In the genomic region with DNA sequence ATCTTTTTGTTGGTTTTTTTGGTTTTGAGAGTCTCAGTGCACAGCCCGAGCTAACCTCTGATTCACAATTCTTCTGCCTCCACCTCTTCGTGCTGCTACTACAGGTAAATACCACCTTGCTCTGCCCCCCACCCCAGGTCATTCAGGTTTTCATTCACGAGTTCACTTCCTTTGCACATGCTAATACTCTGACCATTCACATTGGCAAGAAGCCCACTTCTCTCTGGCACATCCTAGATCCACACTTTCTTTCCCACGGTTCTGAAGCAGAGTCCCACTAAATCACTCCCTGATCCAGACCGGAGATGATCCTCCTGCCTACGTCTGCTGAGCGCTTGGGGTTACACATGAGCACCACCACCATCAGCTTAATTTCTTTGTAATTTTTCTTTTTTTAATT, we compare ENCODE assay signal across 9 mouse cellular contexts. TPM values are rescaled to one million over a fixed set of nuclear protein-coding genes. Genes with fewer than 3 reads are reported as not detected.
A peak's percentile ranks its signal among the peaks of the same experiment; 100 is the strongest.
DNase-seq lines count a peak whose midpoint lies in the region; ATAC-seq lines count a peak whose summit lies in the region.
"Had no signal": no experiment of that assay in that cellular context is flagged by ENCODE, and none has a peak within 500 bp of the region (broad histone marks: within the 10 kb centered on the region; RNA-seq: fewer than 3 reads in every experiment).

No protein-coding gene starts in this region.

- peak overlapping the region; percentile 79; the same call in 1 of the 2 replicates for H3K4me3 ChIP-seq in kidney, embryonic 14.5 days (ENCODE audit: low read length)
- H3K4me3 ChIP-seq in hindbrain, embryonic 11.5 days (ENCODE audit: low read depth, low read length), result peak overlapping the region; percentile 77
- peak overlapping the region; percentile 72 for H3K4me3 ChIP-seq in midbrain, embryonic 14.5 days (replicated peaks; ENCODE audit: low read depth, low read length)

- DNase-seq in kidney, postnatal 36 days, result no peak
- DNase-seq in NIH3T3 (ENCODE audit: low read depth), result peak; percentile 53
- no peak for DNase-seq in hindbrain, embryonic 11.5 days (ENCODE audit: low spot score)
- no peak for DNase-seq in midbrain, embryonic 14.5 days
- no peak for DNase-seq in adrenal gland, postnatal 14 days
- DNase-seq in T-cell, adult 2 months (ENCODE audit: low spot score), result no peak

- no peak overlapping the region for H3K27ac ChIP-seq in kidney, embryonic 14.5 days (ENCODE audit: low read depth, low read length)
- no peak overlapping the region for H3K27ac ChIP-seq in hindbrain, embryonic 11.5 days (ENCODE audit: low read depth, low read length)
- no peak overlapping the region; the same call in 1 of the 2 replicates for H3K27ac ChIP-seq in midbrain, embryonic 14.5 days (replicated peaks; ENCODE audit: low read depth, low read length)

- H3K4me1 ChIP-seq in kidney, embryonic 14.5 days (ENCODE audit: control insufficient read depth, insufficient read depth, low read length), result peaks cover 5% of the 10 kb centered on the region; the same call in 1 of the 2 replicates
- H3K4me1 ChIP-seq in hindbrain, embryonic 11.5 days (replicated peaks; ENCODE audit: control insufficient read depth, insufficient read depth, low read length), result peaks cover 4% of the 10 kb centered on the region; the same call in 1 of the 2 replicates
- H3K4me1 ChIP-seq in midbrain, embryonic 14.5 days (ENCODE audit: control insufficient read depth, insufficient read depth, low read length), result peaks cover 21% of the 10 kb centered on the region

- no peak for ATAC-seq in kidney, embryonic 14.5 days (ENCODE audit: low FRiP score, low TSS enrichment)
- no peak for ATAC-seq in hindbrain, embryonic 11.5 days (ENCODE audit: low FRiP score)
- ATAC-seq in midbrain, embryonic 14.5 days (ENCODE audit: low FRiP score, low TSS enrichment), result no peak
- ATAC-seq in frontal cortex, adult (ENCODE audit: low TSS enrichment), result no peak
- ATAC-seq: activated CD4-positive, CD25-positive, alpha-beta regulatory T cell, adult 4 months had no signal

- peak overlapping the region; percentile 67; the same call in 1 of the 2 replicates for H3K9ac ChIP-seq in kidney, embryonic 14.5 days (ENCODE audit: low read depth, low read length)
- H3K9ac ChIP-seq in hindbrain, embryonic 11.5 days (ENCODE audit: low read depth, low read length), result peak overlapping the region; percentile 90; the same call in 1 of the 2 replicates
- H3K9ac ChIP-seq in midbrain, embryonic 14.5 days (replicated peaks; ENCODE audit: low read length), result peak overlapping the region; percentile 93

- 77% methylated on average over 7 of the region's 7 CpGs for WGBS in kidney, embryonic 14.5 days
- 91% methylated on average over 7 of the region's 7 CpGs for WGBS in hindbrain, embryonic 11.5 days
- 89% methylated on average over 7 of the region's 7 CpGs for WGBS in midbrain, embryonic 14.5 days

- no peaks in the 10 kb centered on the region for H3K9me3 ChIP-seq in kidney, embryonic 14.5 days (ENCODE audit: control insufficient read depth, low read length)
- no peaks in the 10 kb centered on the region for H3K9me3 ChIP-seq in hindbrain, embryonic 11.5 days (ENCODE audit: control insufficient read depth, low read length)
- H3K9me3 ChIP-seq in midbrain, embryonic 14.5 days (ENCODE audit: control insufficient read depth, low read length), result no peaks in the 10 kb centered on the region

- peak overlapping the region; percentile 60 for H3K4me2 ChIP-seq in kidney, embryonic 14.5 days (replicated peaks; ENCODE audit: low read depth, low read length)
- peak overlapping the region; percentile 91 for H3K4me2 ChIP-seq in hindbrain, embryonic 11.5 days (replicated peaks; ENCODE audit: low read depth, low read length)
- peak overlapping the region; percentile 87 for H3K4me2 ChIP-seq in midbrain, embryonic 14.5 days (ENCODE audit: low read length)

- no peaks in the 10 kb centered on the region for H3K27me3 ChIP-seq in kidney, embryonic 14.5 days (ENCODE audit: control insufficient read depth, insufficient read depth, low read length)
- no peaks in the 10 kb centered on the region for H3K27me3 ChIP-seq in hindbrain, embryonic 11.5 days (ENCODE audit: control insufficient read depth, insufficient read depth, low read length)
- H3K27me3 ChIP-seq in midbrain, embryonic 14.5 days (ENCODE audit: control insufficient read depth, insufficient read depth, low read length), result no peaks in the 10 kb centered on the region

- H3K36me3 ChIP-seq in kidney, embryonic 14.5 days (ENCODE audit: control insufficient read depth, insufficient read depth, low read length), result peaks cover 32% of the 10 kb centered on the region
- H3K36me3 ChIP-seq in hindbrain, embryonic 11.5 days (ENCODE audit: control insufficient read depth, insufficient read depth, low read length), result no peaks in the 10 kb centered on the region
- H3K36me3 ChIP-seq in midbrain, embryonic 14.5 days (ENCODE audit: control insufficient read depth, insufficient read depth, low read length), result peaks cover 30% of the 10 kb centered on the region

RNA-seq across cellular contexts. Expression of a gene that starts 1.2 kb away (rescaled TPM):
- 122 and 138 TPM in 2 replicates for polyA plus RNA-seq in kidney, embryonic 14.5 days (2014; fragmentation: Nextera tagmentation; extraction: Ambion mirVana)
- 90.2 and 97.2 TPM in 2 replicates for polyA plus RNA-seq in hindbrain, embryonic 11.5 days (2014; fragmentation: Nextera tagmentation; extraction: Ambion mirVana)
- 152 and 163 TPM in 2 replicates for polyA plus RNA-seq in midbrain, embryonic 14.5 days (2014; fragmentation: Nextera tagmentation; extraction: Ambion mirVana)
- total RNA-seq in adrenal gland, postnatal 14 days (2021), result 81.5 and 85.9 TPM in 2 replicates

RNA-seq across cellular contexts. Expression of a gene that starts 1.3 kb away (rescaled TPM):
- 13.2 and 16.6 TPM in 2 replicates for polyA plus RNA-seq in kidney, embryonic 14.5 days (2014; fragmentation: Nextera tagmentation; extraction: Ambion mirVana)
- polyA plus RNA-seq in hindbrain, embryonic 11.5 days (2014; fragmentation: Nextera tagmentation; extraction: Ambion mirVana), result 13.5 and 20.6 TPM in 2 replicates
- polyA plus RNA-seq in midbrain, embryonic 14.5 days (2014; fragmentation: Nextera tagmentation; extraction: Ambion mirVana), result 26.8 and 28.6 TPM in 2 replicates
- 7.8 and 10.9 TPM in 2 replicates for total RNA-seq in adrenal gland, postnatal 14 days (2021)

RNA-seq across cellular contexts. Expression of a gene that starts 27.3 kb away (rescaled TPM):
- 64.9 and 78.9 TPM in 2 replicates for polyA plus RNA-seq in kidney, embryonic 14.5 days (2014; fragmentation: Nextera tagmentation; extraction: Ambion mirVana)
- 57.3 and 59.1 TPM in 2 replicates for polyA plus RNA-seq in hindbrain, embryonic 11.5 days (2014; fragmentation: Nextera tagmentation; extraction: Ambion mirVana)
- polyA plus RNA-seq in midbrain, embryonic 14.5 days (2014; fragmentation: Nextera tagmentation; extraction: Ambion mirVana), result 27.9 and 32.5 TPM in 2 replicates
- total RNA-seq in adrenal gland, postnatal 14 days (2021), result 45.9 and 51.2 TPM in 2 replicates

RNA-seq across cellular contexts. Expression of a gene that starts 29.4 kb away (rescaled TPM):
- 0.06 and 0.18 TPM in 2 replicates for polyA plus RNA-seq in kidney, embryonic 14.5 days (2014; fragmentation: Nextera tagmentation; extraction: Ambion mirVana)
- polyA plus RNA-seq in hindbrain, embryonic 11.5 days (2014; fragmentation: Nextera tagmentation; extraction: Ambion mirVana), result 0.07 and 0.19 TPM in 2 replicates
- 0.15 and 0.20 TPM in 2 replicates for polyA plus RNA-seq in midbrain, embryonic 14.5 days (2014; fragmentation: Nextera tagmentation; extraction: Ambion mirVana)
- total RNA-seq in adrenal gland, postnatal 14 days (2021), result 0.26 and 0.38 TPM in 2 replicates
- polyA plus RNA-seq: activated CD4-positive, CD25-positive, alpha-beta regulatory T cell, adult 4 months had no signal

RNA-seq across cellular contexts. Expression of a gene that starts 29.9 kb away (rescaled TPM):
- 0.88 and 1.6 TPM in 2 replicates for polyA plus RNA-seq in kidney, embryonic 14.5 days (2014; fragmentation: Nextera tagmentation; extraction: Ambion mirVana)
- 1.2 and 2.1 TPM in 2 replicates for polyA plus RNA-seq in hindbrain, embryonic 11.5 days (2014; fragmentation: Nextera tagmentation; extraction: Ambion mirVana)
- 8.6 and 8.9 TPM in 2 replicates for polyA plus RNA-seq in midbrain, embryonic 14.5 days (2014; fragmentation: Nextera tagmentation; extraction: Ambion mirVana)
- total RNA-seq in adrenal gland, postnatal 14 days (2021), result 0.75 and 13.0 TPM in 2 replicates
- polyA plus RNA-seq: activated CD4-positive, CD25-positive, alpha-beta regulatory T cell, adult 4 months had no signal
